Mouse (Mus musculus) bone marrow macrophage, adult 2 months (primary cell): ENCODE results near the gene Tmem56.

Experiments
- CTCF ChIP-seq: IDR thresholded peaks from 2 replicates; pipeline ENCODE4 v1.5.1; 2012; ENCODE audit warnings: low read depth, mild to moderate bottlenecking, low read length, moderate library complexity
- POLR2A ChIP-seq: IDR thresholded peaks from 2 replicates; pipeline ENCODE4 v1.6.1; 2012; ENCODE audit warnings: mild to moderate bottlenecking, low read depth, low read length, borderline replicate concordance

GRCm38 (mm10) chr3:121256131-121256530 lies 26.8 kb downstream of the Tmem56 start:
- TF ChIP-seq CTCF (no peak), POLR2A (no peak)
